Mouse (Mus musculus): ENCODE data around the gene Smtnl2.

GRCm38 (mm10) chr11:72419006-72419405 lies 7.5 kb upstream of the Smtnl2 start:
- TF ChIP-seq CTCF (IDR thresholded peaks at IDR 0.05; ENCODE audit: low read depth) (no peak), EP300 (IDR thresholded peaks at IDR 0.05; ENCODE audit: low read depth) (no peak)
